Mouse (Mus musculus): Measurements from ENCODE around the gene Vmn1r51. TPM values are rescaled to one million over a fixed set of nuclear protein-coding genes. Genes with fewer than 3 reads are reported as not detected.
"Not testable (repeated sequence)": the region's sequence is repeated elsewhere in the genome, so short reads cannot be mapped to it uniquely, and the experiment has no call there.

Gene Vmn1r51
- not detected for total RNA-seq (2021)
- long read RNA-seq, experiment 1: 0 reads
- long read RNA-seq, experiment 2: 0 reads

DNA sequence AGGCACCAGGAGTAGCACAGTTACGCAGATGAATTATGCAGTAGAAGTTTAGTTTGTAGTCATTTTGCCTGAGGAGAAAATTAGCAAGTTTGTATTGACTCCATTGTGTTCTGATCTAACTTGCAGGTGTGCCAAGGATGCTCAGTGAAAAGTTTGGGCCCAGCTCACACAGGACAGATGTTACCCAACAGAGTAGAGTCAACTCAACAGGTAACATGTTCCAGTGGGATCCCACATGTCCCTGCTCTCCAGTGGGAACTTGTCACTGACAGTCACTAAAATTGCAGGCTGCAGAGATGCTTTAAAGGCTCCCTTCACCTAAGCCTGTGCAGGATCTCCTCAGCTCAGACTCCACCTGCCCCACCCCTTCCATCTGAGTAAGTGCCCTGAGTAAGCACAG, at the start of gene Vmn1r51:
Vmn1r51 (plus strand) TSS at position 301 of the 400 bp plus-strand sequence.
- DNase-seq; intact Hi-C loops (cut with DNase I): not testable (repeated sequence)

DNA sequence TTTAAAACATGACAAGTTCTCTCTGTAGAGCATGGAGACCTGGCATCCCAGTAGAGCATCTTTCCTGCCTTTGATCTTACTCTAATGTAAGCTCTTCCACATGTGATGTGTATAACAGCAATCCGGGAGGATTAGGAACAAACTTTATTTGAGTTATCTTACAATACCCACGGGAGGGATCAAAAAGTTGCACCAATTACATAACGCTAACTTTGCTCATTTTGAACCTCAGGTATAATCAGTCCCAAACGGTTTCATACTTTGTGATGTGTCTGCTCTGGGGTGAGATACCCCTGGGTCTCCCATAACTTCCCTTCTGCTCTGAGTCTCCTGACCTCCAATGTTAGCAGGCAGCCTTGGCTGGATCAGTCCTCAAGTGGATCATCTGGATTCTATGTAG, 44.0 kb upstream of the Vmn1r51 start, which contains the start of gene Vmn1r49:
Vmn1r49 (minus strand) TSS at position 101 of the 400 bp plus-strand sequence.
- intact Hi-C loops (cut with DNase I): no loop called here
- DNase-seq: no peak

DNA sequence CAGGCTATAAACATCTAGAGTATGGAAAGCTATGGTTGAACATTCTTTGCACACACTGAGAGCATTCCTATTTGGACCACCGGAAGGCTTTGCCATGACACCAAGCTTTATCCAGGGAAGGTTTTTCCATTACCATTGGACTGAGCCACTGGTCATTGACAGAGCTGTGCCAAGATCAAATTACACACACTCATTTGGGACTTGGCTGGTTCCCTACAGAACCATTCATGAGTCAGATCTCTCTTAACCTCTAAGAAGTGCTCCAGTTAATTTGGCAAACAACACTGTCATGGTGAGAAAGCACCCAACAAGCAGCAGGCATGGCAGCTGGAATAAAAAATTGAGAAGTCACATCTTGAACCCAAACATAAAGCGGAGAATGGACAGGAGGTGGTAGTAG, 21.8 kb upstream of the Vmn1r51 start:
- no peak for DNase-seq
- intact Hi-C loops (cut with DNase I): no loop called here

DNA sequence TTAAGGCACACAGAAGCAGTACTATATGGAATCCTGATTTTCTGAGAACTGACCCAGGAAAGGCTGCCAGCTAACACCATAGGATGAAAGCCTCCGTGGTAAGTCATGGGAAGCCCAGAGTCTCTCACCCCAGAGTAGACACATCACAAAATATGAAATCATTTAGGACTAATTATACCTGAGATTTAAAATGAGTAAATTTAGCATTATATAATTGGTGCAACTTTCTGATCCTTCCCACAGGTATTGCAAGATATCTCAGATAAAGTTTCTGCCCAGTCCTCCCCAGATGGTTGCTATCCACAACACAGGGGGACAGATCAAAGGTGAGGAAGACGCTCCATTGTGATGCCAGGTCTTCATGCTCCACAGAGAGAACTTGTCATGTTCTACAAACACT, 21.3 kb upstream of the Vmn1r51 start, which contains the start of gene Vmn1r50:
Vmn1r50 (plus strand) TSS at position 301 of the 400 bp plus-strand sequence.
- intact Hi-C loops (cut with DNase I): no loop called here
- no peak for DNase-seq

DNA sequence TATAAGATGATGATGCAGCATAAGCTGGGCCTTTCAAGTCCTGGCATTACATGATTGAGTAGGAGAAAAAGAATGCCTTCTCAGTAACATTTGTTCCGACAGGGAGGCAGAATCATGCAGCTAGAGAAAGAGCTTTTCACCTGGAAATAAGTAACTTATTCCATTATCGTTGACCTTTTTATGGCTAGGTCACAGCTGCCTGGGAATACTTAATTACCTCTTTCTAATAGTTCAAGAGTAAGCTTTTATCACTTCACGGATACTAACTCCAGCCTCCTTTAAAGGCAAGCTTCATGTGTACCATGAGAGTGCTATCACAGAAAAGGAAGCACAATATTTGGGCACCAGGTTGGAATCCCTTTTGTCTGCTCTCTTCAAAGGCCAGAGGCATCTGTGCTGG, 37.7 kb downstream of the Vmn1r51 start:
- intact Hi-C loops (cut with DNase I): no loop called here
- no peak for DNase-seq

DNA sequence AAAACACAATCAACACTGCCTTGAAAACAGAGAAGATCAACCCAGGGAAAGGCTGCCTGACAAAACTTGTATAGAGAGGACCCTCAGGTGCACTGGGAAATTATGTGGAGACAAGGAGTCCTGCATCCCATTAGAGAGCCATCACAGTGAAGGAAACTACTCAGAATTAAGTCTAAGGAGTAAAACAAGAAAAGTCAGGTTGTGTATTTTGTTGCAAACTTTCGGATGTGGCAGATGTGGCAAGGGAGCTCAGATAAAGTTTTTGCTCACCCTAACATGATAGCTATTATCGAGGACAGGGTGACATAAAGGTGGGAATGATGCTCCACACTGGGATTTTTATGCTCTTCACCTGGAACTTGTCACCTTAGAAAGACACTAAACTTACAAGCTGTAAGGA, 52.1 kb downstream of the Vmn1r51 start, which contains the start of gene Vmn1r52:
Vmn1r52 (plus strand) TSS at position 301 of the 400 bp plus-strand sequence.
- intact Hi-C loops (cut with DNase I): no loop called here
- no peak for DNase-seq

Other genes starting within 250 kb of the Vmn1r51 start
- not detected for gene Vmn1r42, start 246.2 kb upstream of the Vmn1r51 start, total RNA-seq (2021)
- gene Vmn1r43, start 246.2 kb upstream of the Vmn1r51 start, total RNA-seq (2021): not detected
- gene Vmn1r44, start 238.9 kb upstream of the Vmn1r51 start, total RNA-seq (2021): not detected
- not detected for gene Vmn1r45, start 182.0 kb upstream of the Vmn1r51 start, total RNA-seq (2021)
- not detected for gene Vmn1r46, start 153.3 kb upstream of the Vmn1r51 start, total RNA-seq (2021)
- not detected for gene Vmn1r47, start 106.4 kb upstream of the Vmn1r51 start, total RNA-seq (2021)
- gene Vmn1r48, start 85.8 kb upstream of the Vmn1r51 start, total RNA-seq (2021): not detected
- not detected for gene Vmn1r49, start 44.1 kb upstream of the Vmn1r51 start, total RNA-seq (2021)
- gene Vmn1r50, start 21.2 kb upstream of the Vmn1r51 start, total RNA-seq (2021): not detected
- not detected for gene Vmn1r52, start 52.2 kb downstream of the Vmn1r51 start, total RNA-seq (2021)
- gene V1ra8, start 80.2 kb downstream of the Vmn1r51 start, total RNA-seq (2021): not detected
- gene Vmn1r53, start 101.8 kb downstream of the Vmn1r51 start, total RNA-seq (2021): not detected
- gene Vmn1r54, start 123.7 kb downstream of the Vmn1r51 start, total RNA-seq (2021): not detected
- not detected for gene BC048671, start 178.6 kb downstream of the Vmn1r51 start, total RNA-seq (2021)
- gene Chst13, start 202.6 kb downstream of the Vmn1r51 start, total RNA-seq (2021): under 1 TPM in 1 of 2 experiments, not detected in 1; 0.12 TPM
- not detected for gene Uroc1, start 210.7 kb downstream of the Vmn1r51 start, total RNA-seq (2021)
- gene Zxdc, start 246.9 kb downstream of the Vmn1r51 start, total RNA-seq (2021): 10 to 100 TPM; 15.8 to 16.3 TPM